Mouse (Mus musculus): ENCODE data around the gene Ceacam20. TPM values are rescaled to one million over a fixed set of nuclear protein-coding genes. Genes with fewer than 3 reads are reported as not detected.
"Not testable (repeated sequence)": the region's sequence is repeated elsewhere in the genome, so short reads cannot be mapped to it uniquely, and the experiment has no call there.

The Ceacam20 gene
- polyA plus RNA-seq, 1 experiment from 2014 or later, result not detected

DNA sequence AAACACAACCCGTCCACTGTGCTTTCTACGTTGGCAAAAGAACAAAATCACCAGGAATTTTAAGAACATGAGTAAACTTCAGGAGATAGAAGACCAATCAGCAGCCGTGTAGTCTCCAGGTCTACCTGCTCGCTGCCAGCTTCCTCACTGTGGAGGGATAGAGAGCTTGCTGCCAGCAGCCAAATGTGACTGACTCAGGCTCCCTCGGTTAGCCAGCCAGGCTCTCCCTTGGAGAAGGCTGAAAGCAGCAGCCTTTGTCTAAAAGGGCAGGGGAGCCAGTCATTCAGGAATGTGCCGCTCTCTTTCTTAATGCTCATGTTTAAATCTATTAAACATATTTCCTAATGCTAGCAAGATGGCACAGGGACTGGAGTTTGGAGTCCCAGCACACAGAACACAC, 34.7 kb upstream of the Ceacam20 start:
- not testable (repeated sequence) for H3K4me1 ChIP-seq (ENCODE audit: control insufficient read depth, insufficient read depth, low read length); H3K4me2 ChIP-seq (ENCODE audit: low read depth); ATAC-seq (ENCODE audit: insufficient read depth, low FRiP score, low TSS enrichment); H3K9ac ChIP-seq (ENCODE audit: low read length); DNase-seq (ENCODE audit: low spot score); H3K27ac ChIP-seq (ENCODE audit: low read depth, low read length); H3K36me3 ChIP-seq (ENCODE audit: control insufficient read depth, insufficient read depth, low read length); H3K4me3 ChIP-seq (ENCODE audit: low read depth, low read length); H3K9me3 ChIP-seq (ENCODE audit: control insufficient read depth, low read length); H3K27me3 ChIP-seq (ENCODE audit: control insufficient read depth, insufficient read depth, low read length)
- 79% methylated on average over 6 of the region's 6 CpGs for WGBS

DNA sequence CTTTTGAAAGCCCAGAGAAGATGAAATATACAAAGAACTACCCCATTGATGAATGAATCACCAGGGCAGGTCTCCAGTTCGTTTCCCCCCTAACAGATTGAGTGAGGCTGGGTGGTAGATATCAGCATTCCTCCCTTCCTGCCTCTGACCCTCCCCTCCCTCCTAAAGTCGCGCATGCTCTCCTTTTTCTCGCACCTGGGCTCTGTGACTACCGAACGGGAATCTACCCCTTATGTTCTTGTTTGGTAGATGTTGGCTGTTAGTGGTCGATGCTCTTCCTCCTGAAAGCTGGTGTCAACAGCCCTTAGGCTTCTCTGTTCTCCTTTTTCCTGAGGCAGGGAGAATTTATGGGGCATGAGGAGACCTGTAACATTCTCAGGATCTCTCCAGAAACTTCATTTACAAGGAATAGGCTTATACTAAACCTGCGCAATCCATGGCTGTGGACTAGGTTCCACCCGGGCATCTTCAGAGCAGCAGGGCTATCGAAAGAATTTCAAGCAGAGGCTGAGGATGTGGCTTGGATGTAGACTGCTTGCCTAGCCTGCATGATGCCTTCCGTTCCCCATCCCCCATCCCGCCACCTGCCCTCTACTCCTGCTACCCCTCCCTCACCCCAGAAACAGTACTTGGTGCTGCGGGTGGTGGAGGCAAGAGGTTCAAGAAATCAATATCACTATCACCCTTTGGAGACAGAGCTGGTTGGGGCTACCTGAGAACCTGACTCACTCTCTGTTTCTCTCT, 32.9 kb upstream of the Ceacam20 start:
- no peaks in the 10 kb centered on the region for H3K36me3 ChIP-seq (ENCODE audit: control insufficient read depth, insufficient read depth, low read length)
- H3K9ac ChIP-seq (ENCODE audit: low read length), result no peak overlapping the region
- H3K9me3 ChIP-seq (ENCODE audit: control insufficient read depth, low read length), result no peaks in the 10 kb centered on the region
- H3K4me2 ChIP-seq (ENCODE audit: low read depth), result no peak overlapping the region
- H3K27me3 ChIP-seq (ENCODE audit: control insufficient read depth, insufficient read depth, low read length), result no peaks in the 10 kb centered on the region
- DNase-seq (ENCODE audit: low spot score) (no peak), ATAC-seq (ENCODE audit: insufficient read depth, low FRiP score, low TSS enrichment) (no peak)
- H3K4me3 ChIP-seq (ENCODE audit: low read depth, low read length), result no peak overlapping the region
- H3K4me1 ChIP-seq (ENCODE audit: control insufficient read depth, insufficient read depth, low read length), result no peaks in the 10 kb centered on the region
- WGBS, result 27% methylated on average over 13 of the region's 13 CpGs
- no peak overlapping the region for H3K27ac ChIP-seq (ENCODE audit: low read depth, low read length)

DNA sequence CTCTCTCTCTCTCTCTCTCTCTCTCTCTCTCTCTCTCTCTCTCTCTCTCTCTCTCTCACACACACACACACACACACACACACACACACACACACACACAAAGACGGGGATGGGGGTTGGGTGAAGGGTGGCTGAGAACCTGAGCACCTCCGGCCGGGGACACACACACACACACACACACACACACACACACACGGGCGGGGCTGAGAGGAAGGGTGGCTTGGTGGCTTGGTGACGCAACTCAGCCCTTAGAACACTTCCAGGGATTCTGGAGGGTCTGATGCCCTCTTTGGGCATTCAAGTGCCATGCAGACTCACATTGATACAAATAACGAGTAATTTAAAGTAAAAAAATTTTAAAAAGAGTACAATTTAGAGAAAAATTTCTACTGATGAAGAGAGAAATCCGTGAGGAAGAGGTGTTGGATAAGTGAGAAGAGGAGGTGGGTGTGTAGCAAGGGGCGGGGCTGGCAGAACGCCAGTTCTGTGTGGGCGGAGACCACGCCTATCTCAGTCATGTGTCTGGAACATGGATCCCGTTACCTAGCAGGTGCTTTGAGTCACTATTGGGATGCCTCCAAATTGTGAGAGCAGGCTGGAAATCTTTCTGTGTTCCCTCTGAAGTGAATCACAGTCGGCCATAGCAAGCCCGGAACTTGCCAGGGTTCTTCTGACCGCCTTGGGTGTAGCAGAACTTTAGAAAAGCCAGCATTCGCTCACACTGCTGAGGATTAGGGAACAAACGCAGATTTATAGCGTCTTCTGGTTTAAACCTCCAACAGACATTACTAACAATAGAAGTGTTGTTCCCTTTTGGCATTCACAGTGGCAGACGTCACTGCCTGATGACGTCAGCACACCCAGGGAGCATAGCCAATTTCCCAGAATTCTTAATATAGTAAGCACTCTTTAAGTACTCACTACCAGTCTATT, 32.1 kb upstream of the Ceacam20 start:
- H3K4me2 ChIP-seq (ENCODE audit: low read depth), result peak overlapping the region; percentile 25
- H3K9me3 ChIP-seq (ENCODE audit: control insufficient read depth, low read length), result no peaks in the 10 kb centered on the region
- H3K27me3 ChIP-seq (ENCODE audit: control insufficient read depth, insufficient read depth, low read length), result no peaks in the 10 kb centered on the region
- DNase-seq (ENCODE audit: low spot score) (peak; percentile 32), ATAC-seq (ENCODE audit: insufficient read depth, low FRiP score, low TSS enrichment) (0 out of 2 replicates have a peak, but pooled peaks have one; percentile 45)
- H3K4me3 ChIP-seq (ENCODE audit: low read depth, low read length), result no peak overlapping the region
- H3K9ac ChIP-seq (ENCODE audit: low read length), result no peak overlapping the region
- no peaks in the 10 kb centered on the region for H3K4me1 ChIP-seq (ENCODE audit: control insufficient read depth, insufficient read depth, low read length)
- 27% methylated on average over 21 of the region's 21 CpGs for WGBS
- H3K27ac ChIP-seq (ENCODE audit: low read depth, low read length), result no peak overlapping the region
- no peaks in the 10 kb centered on the region for H3K36me3 ChIP-seq (ENCODE audit: control insufficient read depth, insufficient read depth, low read length)

DNA sequence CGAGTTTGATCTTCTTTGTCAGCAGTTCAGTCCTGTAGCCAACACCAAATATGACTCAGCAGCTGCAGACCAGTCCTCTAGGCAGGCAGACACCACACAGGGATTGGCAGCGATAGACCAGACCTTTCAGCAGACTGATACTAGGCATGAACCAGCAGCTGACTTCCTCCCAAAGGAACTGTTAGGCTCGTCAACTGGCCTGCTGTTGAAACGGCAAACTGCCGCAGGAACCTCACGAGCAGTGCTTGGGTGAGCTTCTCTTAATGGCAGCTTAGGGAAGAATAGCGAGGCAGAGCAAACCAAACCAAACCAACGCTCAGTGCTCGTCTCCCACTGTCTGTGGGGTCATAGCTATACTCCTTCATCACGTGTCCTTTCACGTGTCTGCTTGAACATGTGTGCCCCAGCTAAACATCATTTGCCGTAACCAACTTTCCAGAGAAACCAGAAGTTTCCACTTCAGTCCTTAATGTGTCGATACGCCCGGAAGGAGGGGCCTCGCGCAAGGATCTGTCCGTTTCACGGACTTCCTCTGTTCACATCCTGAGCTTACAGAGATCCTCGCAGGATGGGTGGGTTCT, 30.0 kb upstream of the Ceacam20 start:
- 82% methylated on average over 20 of the region's 20 CpGs for WGBS
- H3K36me3 ChIP-seq (ENCODE audit: control insufficient read depth, insufficient read depth, low read length), result no peaks in the 10 kb centered on the region

DNA sequence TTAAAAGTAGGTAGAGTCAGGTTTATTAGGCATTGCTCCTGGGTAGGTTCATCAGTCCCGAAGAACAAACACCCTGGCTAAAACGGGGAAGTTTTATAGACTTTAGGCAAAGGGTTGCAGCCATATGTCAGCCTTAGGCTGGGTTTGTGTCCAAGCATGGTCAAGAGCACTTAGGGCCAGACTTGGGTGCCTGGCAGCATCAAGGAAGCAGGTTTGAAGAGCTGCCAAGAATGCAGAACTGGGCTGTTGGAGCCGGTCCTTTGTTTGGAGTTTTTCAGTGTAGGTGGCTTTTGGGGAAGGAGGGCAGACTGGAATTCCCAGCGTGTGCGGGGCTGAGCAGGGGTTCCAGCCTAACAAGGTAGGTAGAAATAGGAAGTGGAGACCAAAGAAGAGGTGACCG, 29.3 kb upstream of the Ceacam20 start:
- WGBS, result 77% methylated on average over 6 of the region's 6 CpGs
- no peak overlapping the region for H3K4me3 ChIP-seq (ENCODE audit: low read depth, low read length)
- H3K4me2 ChIP-seq (ENCODE audit: low read depth), result no peak overlapping the region
- no peaks in the 10 kb centered on the region for H3K36me3 ChIP-seq (ENCODE audit: control insufficient read depth, insufficient read depth, low read length)
- H3K9me3 ChIP-seq (ENCODE audit: control insufficient read depth, low read length), result no peaks in the 10 kb centered on the region
- H3K4me1 ChIP-seq (ENCODE audit: control insufficient read depth, insufficient read depth, low read length), result no peaks in the 10 kb centered on the region
- no peak overlapping the region for H3K27ac ChIP-seq (ENCODE audit: low read depth, low read length)
- DNase-seq (ENCODE audit: low spot score), result no peak
- H3K9ac ChIP-seq (ENCODE audit: low read length), result no peak overlapping the region
- no peak for ATAC-seq (ENCODE audit: insufficient read depth, low FRiP score, low TSS enrichment)
- no peaks in the 10 kb centered on the region for H3K27me3 ChIP-seq (ENCODE audit: control insufficient read depth, insufficient read depth, low read length)

More for the DNA sequence above, 30.0 kb upstream of the Ceacam20 start:
- Histone ChIP-seq H3K27ac (ENCODE audit: low read depth, low read length) (no peak overlapping the region), H3K9me3 (ENCODE audit: control insufficient read depth, low read length) (no peaks in the 10 kb centered on the region), H3K4me2 (ENCODE audit: low read depth) (no peak overlapping the region), H3K9ac (ENCODE audit: low read length) (no peak overlapping the region), H3K27me3 (ENCODE audit: control insufficient read depth, insufficient read depth, low read length) (no peaks in the 10 kb centered on the region), H3K4me1 (ENCODE audit: control insufficient read depth, insufficient read depth, low read length) (no peaks in the 10 kb centered on the region), H3K4me3 (ENCODE audit: low read depth, low read length) (no peak overlapping the region)
- DNase-seq (ENCODE audit: low spot score) (no peak), ATAC-seq (ENCODE audit: insufficient read depth, low FRiP score, low TSS enrichment) (no peak)

DNA sequence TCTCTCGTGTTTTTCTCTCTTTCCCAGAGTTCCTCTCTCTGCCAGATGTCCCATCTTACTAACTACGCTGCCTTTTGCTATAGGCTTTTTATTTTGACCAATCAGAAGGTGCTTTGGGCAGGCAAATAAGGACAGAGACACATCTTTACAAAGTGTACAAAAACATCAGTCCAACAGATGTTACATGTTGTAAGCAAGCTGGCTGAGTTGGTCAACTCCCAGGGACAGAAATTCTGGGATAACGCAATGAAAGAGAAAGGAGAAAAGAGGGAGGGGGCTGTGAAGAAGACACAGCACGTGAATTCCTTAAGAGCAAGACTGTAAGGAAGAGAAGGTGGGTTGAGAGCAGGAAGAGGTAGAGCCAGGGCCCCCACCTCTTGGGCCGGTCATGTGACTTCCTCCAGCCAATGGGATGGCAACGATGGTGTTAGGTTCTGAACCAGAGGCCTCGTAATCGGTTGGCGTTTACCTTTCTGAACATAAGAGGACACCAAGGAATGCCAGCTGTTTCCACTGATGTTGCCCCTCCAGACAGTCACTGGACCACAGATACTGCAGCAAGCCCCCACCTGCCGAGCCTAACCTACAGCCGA, 27.9 kb upstream of the Ceacam20 start:
- H3K9ac ChIP-seq (ENCODE audit: low read length), result no peak overlapping the region
- WGBS, result 80% methylated on average over 11 of the region's 11 CpGs

DNA sequence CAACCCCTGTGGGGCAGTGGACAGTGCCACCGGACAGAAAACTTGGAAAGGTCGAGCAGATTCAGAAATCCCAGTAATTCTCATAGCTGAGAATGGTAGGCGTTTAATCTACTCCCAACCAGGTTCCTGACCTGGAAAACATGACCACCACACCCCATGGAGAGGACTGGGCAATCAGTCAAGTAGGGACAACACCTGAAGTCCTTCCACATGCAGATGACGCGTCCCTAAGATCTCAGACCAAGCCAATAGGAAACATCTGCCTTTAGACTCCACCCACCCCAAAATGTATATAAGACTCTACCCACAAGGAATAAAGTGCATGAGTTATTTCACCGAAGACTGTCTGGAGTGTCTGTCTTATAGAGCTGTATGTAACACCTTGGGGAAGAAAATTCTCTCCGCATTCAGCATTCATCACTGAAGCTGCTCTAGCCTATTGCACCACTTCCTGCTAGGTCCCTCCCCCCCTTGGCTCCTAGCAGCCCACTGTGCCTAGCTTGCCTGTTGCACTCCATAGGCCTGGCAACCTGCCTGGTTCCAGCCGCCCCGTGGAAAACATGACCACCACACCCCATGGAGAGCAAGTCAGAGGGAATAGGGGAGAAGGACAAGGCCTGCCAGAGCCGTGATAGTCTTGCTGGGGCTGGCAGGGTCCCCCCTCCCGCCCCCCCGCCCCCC, 25.5 kb upstream of the Ceacam20 start:
- no peak overlapping the region for H3K9ac ChIP-seq (ENCODE audit: low read length)
- no peak for DNase-seq (ENCODE audit: low spot score)

More for the DNA sequence above, 27.9 kb upstream of the Ceacam20 start:
- Histone ChIP-seq H3K4me1 (ENCODE audit: control insufficient read depth, insufficient read depth, low read length) (no peaks in the 10 kb centered on the region), H3K4me2 (ENCODE audit: low read depth) (no peak overlapping the region), H3K9me3 (ENCODE audit: control insufficient read depth, low read length) (no peaks in the 10 kb centered on the region), H3K4me3 (ENCODE audit: low read depth, low read length) (no peak overlapping the region), H3K27ac (ENCODE audit: low read depth, low read length) (no peak overlapping the region), H3K27me3 (ENCODE audit: control insufficient read depth, insufficient read depth, low read length) (no peaks in the 10 kb centered on the region), H3K36me3 (ENCODE audit: control insufficient read depth, insufficient read depth, low read length) (no peaks in the 10 kb centered on the region)
- ATAC-seq (ENCODE audit: insufficient read depth, low FRiP score, low TSS enrichment) (no peak), DNase-seq (ENCODE audit: low spot score) (no peak)

DNA sequence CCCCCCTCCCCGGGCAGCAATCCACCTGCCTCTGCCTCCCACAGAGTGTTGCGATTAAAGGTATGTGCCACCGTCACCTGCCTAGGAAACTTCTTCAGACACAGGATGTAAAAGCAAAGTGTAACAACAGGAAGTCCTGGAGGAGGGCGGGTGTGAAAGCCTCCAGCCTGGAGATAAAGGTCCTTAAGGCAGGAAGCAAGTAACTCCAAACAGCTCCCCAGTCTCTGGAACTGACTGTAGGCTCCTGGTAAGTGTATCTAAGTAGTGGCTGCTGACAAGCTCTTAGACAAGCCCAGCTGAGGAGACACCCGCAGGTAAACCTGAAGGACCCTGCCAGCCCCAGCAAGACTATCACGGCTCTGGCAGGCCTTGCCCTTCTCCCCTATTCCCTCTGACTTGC, 25.0 kb upstream of the Ceacam20 start:
- Histone ChIP-seq H3K4me1 (ENCODE audit: control insufficient read depth, insufficient read depth, low read length) (no peaks in the 10 kb centered on the region), H3K9ac (ENCODE audit: low read length) (no peak overlapping the region), H3K27me3 (ENCODE audit: control insufficient read depth, insufficient read depth, low read length) (no peaks in the 10 kb centered on the region), H3K9me3 (ENCODE audit: control insufficient read depth, low read length) (no peaks in the 10 kb centered on the region), H3K4me3 (ENCODE audit: low read depth, low read length) (no peak overlapping the region), H3K27ac (ENCODE audit: low read depth, low read length) (no peak overlapping the region), H3K4me2 (ENCODE audit: low read depth) (no peak overlapping the region), H3K36me3 (ENCODE audit: control insufficient read depth, insufficient read depth, low read length) (no peaks in the 10 kb centered on the region)
- 37% methylated on average over 6 of the region's 6 CpGs for WGBS
- ATAC-seq (ENCODE audit: insufficient read depth, low FRiP score, low TSS enrichment) (no peak), DNase-seq (ENCODE audit: low spot score) (no peak)

More for the DNA sequence above, 25.5 kb upstream of the Ceacam20 start:
- Histone ChIP-seq H3K4me1 (ENCODE audit: control insufficient read depth, insufficient read depth, low read length) (no peaks in the 10 kb centered on the region), H3K27me3 (ENCODE audit: control insufficient read depth, insufficient read depth, low read length) (no peaks in the 10 kb centered on the region), H3K4me3 (ENCODE audit: low read depth, low read length) (no peak overlapping the region), H3K36me3 (ENCODE audit: control insufficient read depth, insufficient read depth, low read length) (no peaks in the 10 kb centered on the region), H3K27ac (ENCODE audit: low read depth, low read length) (no peak overlapping the region), H3K9me3 (ENCODE audit: control insufficient read depth, low read length) (no peaks in the 10 kb centered on the region), H3K4me2 (ENCODE audit: low read depth) (no peak overlapping the region)
- WGBS, result 70% methylated on average over 10 of the region's 12 CpGs
- no peak for ATAC-seq (ENCODE audit: insufficient read depth, low FRiP score, low TSS enrichment)

All from neural tube, embryonic 11.5 days (tissue).